Mouse (Mus musculus) adrenal gland, postnatal 25 days (tissue): ENCODE data around the gene Xrcc3. TPM values are rescaled to one million over a fixed set of nuclear protein-coding genes. Genes with fewer than 3 reads are reported as not detected.
A peak's percentile ranks its signal among the peaks of the same experiment; 100 is the strongest.

Experiments used
- DNase-seq: peaks from one replicate; pipeline ENCODE4 v3.0.0; 2021; ENCODE audit warnings: mixed read lengths
- long read RNA-seq: library from polyadenylated mRNA; stranded (forward); transcript quantifications from one replicate; pipeline ENCODE4 v2.0.0, GENCODE M21; 2021
- total RNA-seq: library from RNA; stranded (reverse); gene quantifications from 2 replicates; pipeline ENCODE4 v1.2.3, GENCODE M21; 2021

Xrcc3 gene
- total RNA-seq = 14.7 and 17.7 TPM in 2 replicates
- long read RNA-seq, partial matches to known transcripts = 4 of 14 reads
- long read RNA-seq, other reads (novel, unspliced or antisense) = 6 of 14 reads

DNA sequence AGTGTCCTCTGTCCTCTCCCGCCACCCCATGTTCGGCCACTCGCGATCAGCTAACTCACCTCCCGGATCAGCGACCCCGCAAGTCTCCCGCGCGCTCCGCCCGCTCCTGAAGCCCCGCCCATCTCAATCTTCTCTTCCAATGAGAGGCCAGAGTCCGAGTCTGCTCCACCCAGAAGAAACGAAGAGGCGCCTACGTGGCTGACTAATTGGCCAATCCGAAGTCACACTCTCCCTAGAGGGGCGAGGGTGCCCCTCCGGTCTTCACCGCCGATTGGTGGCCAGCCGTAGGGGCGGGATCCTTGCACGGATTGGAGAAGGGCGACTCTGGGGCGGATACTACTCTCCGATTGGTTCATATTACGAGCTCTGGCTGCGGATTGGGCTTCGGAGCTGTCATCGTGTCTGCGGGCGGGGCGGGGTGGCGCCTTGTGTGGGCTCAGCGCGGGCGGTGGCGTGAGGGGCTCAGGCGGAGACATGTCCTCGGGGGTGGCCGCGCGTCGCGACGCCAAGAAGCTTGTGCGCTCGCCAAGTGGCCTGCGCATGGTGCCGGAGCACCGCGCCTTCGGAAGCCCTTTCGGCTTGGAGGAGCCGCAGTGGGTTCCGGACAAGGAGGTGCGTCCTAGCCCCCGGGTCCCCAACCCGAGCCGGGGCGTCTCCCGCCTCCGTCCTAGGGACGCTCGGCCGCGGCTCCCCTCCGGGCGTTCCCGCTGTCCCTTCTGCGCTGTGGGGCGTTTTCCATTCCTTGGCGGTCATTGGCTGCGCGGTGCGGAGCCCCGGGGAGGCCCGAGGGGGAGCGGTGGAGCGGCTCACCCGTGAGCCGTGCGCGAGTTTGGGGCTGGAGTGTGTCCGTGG lies at the start of gene Xrcc3, which contains the start of gene Zfyve21:
Xrcc3 (minus strand) TSS at position 108 of the 852 bp plus-strand sequence.
Zfyve21 (plus strand) TSS at position 405 of the 852 bp plus-strand sequence.
- peak; percentile 96 for DNase-seq

DNA sequence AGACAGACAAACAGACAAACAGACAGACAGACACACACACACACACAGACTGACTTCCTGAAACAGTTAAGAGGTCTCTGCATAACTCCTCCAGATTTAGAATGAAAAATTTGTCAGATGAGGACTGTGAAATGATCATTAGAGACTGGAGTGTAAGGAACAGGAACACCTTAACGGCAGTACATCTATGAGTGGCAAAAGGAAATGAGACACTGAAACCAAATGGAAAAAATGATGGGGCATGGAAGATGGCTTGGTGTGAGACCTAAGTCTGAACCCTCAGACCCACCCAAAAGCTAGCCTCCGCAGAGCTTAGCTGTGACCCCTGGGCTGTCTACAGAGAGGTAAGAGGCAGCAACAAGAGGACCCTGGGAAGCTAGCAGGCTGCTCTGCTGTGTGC lies 41.8 kb upstream of the Xrcc3 start:
- DNase-seq = no peak

DNA sequence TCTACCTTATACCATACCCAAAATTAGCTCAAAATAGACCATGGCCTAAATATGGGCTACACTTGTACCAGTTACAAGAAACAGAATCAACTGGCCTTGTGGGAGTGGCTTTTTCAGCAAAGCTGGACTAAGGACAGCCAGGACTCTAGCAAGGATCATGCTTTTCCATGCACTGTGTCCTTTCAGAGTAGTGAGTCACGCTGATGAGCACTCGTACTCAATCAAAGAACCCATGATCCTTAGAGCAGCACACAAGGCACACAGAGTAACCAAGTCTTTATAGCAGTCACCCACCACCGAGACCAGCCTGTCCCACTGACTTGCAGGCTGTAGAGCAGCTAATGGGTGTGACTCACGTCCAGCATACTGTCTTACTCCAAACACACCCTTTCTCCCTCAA lies 39.9 kb upstream of the Xrcc3 start:
- no peak for DNase-seq

DNA sequence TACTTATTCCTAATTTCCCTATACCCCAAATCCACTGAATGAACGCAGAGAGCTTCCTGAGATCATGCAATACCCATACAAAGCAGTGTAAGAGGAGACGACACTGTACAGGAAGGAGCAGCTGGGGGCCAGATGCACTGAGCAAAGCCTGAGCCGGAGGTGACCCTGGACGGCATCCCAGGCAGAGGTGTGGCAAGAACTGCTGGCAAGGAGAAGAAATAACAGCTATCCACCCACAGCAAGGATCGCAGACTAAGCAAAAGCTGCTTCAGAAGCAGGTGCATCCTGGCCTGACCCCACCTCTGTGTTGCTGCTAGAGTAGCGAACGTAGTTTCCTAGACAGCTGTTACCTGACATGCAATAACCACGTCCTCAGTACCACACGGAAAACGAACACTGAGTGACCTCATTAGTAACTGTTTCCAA lies 39.4 kb upstream of the Xrcc3 start:
- DNase-seq = peak; percentile 49

DNA sequence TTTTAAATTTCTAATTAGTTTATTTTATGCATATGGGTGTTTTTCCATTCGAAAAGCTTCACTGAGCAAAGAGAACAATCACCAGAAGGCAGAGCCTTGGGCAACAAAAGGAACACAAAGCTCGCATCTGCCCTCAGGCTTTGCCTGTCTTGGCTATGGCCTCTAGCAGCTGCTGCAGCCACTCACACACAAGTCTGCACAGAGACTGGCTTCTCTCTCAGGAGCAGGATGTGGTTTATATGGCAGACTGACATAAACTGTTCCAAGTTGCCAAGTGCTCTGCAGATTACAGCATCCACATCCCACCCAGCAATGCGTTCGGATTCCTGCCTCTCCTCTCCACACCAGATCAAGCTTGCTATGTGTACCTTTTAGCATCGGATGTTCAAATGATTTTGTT lies 38.1 kb upstream of the Xrcc3 start:
- DNase-seq = no peak

DNA sequence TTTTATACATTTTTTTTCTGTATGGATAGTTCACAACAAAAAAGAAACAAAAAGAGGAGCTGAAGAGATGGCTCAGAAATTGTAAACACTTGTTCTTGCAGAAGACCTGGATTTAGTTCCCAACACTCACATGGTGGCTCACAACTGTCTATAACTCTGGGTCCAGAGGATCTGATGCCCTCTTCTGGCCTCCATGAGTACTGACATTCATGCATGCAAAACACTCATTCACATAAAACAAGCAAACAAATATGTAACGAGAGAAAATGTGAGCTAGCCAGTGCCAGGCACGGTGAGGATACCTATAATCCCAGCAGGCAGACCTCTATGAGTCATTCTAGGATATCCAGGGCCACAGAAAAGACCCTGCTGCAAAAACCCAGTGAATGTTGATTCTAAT lies 37.6 kb upstream of the Xrcc3 start:
- no peak for DNase-seq

DNA sequence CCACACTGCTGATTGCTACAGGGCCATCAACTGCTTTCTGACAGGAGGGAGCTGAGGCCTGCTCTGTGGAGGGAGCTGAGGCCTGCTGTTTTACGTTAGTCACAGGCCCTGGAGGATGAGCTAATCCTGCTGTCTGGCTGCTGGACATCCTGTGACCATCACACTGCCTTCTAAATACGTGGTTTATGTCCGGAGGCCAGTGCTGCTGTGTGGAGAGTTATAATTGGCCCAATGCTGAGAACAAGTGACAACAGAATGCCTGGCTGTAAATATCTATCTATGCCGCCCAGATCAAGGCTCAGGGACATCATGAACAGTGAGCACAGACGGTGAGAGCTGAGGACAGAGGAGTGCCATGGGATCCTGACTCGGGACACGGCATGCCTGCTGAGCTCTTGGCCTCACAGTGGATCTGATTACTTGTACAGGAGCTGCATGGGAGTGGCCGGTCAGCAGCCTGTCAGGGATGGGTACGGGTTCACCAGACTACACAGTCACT lies 34.7 kb upstream of the Xrcc3 start:
- no peak for DNase-seq

DNA sequence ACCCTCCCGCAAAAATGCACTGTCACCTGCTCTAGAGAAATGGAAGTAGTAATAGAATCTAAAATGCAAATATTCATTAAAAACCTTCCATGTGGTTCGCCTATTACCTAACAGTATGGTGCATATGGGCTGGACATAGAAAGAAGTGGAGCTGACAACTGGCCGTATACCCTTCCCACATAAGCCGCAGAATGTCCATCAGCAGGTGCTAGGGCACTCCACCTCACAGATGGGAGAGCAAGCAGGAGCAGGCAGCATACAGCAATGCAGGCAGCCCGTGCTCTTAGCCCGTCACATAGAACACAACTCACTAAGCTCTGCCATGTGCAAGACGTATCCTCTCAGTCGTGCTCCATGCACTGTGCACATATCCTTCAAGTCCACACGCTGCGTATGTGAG lies 33.1 kb upstream of the Xrcc3 start:
- no peak for DNase-seq

DNA sequence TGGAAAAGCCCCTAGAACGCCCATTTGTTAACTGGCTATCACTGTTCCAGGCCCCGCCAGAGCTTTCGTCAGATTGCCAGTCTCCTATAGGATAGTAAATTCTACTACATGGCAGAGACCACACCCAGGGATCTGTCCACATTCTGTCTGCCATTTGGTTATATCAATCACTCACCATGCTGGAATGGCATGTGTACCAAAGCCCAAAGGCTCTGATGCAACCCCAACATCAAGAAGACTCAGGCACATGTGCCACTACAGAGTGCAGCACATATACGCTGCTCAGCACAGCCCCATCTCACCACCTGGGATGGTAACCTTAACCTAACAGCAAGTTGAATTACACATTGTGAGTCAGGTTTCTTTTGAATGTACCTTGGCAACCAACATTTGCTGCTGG lies 32.3 kb upstream of the Xrcc3 start:
- DNase-seq = no peak

DNA sequence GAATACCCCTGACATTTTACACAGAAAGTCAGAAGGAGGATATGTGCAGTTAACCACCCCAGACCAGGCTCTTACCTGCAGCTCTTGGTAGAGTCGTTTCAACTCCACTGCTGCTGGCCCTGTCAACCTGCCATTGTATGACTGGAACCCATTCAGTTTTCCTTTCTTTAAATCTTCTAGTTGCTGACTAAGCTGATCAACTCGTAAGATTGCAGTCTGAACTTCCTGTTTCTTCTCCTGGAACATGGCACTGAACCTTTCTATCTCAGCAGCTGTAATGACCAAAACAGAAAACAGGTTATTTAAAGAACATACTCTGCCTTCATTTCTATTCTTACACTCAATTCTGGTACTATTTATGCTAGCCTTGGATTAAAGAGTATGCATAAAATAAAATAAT lies 29.8 kb upstream of the Xrcc3 start:
- no peak for DNase-seq

DNA sequence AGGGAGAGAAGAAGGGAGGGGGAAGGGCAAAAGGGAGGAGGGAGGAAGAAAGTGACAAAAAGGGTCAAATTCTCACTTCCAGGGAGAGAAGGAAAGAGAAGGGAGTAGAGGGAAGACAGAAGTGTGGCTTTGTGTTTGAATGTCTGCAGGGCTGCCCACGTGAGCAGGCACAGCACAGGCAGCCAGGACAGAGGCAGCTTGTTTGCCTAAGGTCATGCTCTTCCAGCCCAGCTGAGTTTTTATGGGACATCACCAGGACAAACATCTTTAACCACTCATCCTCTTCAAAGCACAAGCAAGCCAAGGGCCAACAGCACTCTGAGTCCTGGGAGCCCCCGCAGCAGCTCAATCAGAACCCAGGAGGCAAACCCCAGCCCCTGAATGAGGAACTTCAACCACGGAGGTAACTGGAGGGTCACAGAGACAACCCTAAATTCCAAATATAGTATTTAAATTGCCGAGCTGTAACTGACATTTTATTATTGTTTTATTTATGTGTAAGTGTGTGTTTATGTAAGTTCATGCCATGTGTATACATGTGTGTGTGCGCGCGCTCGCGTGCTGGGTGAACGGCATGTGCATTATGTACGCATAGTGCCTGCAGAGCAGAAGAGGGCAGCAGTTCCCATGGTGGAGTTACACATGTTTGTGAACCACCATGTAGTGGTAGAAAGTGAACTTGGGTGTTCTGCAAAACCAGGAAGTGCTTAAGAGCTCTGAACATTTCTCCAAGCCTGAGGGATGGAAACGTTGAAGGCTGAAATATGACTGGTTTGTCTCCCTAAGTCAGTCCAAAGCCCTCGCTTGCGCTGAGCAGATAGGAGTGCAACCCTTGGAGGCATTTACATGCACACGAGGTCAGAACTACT lies 29.1 kb upstream of the Xrcc3 start:
- DNase-seq = no peak

DNA sequence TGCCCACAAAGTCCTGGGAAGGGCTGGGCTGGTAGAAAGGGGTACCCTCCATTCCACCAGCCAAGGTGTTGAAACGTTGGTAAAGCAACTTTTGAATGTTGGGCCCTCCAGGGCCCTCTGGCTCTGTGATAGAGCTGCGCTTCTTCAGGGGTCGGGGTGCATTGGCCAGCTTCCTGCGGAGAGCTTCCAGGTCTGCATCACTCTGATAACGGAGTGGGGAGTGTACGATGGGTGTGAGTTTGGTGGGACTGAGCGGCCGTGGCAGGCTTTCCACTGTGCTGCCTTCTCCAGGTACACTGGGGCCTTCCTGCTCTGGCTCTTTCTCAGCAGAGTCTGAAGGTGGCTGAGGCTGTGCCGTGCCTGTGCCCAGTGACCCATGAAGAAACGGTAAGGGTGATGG lies 19.8 kb upstream of the Xrcc3 start:
- DNase-seq = no peak

DNA sequence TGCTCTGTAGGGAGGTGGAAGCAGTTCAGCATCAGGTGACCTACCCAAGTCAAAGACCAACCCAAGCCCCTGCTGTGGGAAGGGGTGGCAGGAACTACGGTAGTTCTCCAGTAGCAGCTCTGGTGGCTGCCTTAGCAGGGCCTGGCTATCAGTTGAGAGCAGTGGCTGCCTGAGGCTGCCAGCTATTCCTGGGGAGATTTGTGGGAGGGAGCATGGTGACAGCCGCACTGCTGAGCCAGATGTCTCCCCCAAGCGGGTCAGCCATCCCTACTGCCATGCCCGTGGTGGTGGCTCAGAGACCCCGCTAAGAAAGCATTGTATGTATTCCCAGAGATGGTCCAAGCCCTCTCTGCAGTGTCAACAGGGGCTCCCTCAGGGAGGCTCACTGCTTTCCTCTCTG lies 19.0 kb upstream of the Xrcc3 start:
- DNase-seq = no peak

DNA sequence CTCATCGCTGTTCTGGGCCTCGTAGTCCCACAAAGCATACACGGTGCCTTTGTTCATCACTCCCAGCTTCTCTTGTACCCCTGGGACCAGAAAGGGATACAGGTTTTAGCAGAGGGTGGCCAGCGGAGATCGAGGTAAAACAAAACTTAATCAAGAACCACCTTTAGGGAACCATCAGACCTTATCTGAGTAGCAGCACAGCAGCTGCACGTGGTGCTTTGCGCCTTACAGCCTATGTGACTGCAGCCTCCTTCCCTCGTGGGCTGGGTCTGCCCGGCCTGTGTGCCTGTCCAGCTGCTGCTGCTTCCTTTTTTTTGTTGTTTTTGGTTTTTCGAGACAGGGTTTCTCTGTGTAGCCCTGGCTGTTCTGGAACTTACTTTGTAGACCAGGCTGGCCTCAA lies 16.7 kb upstream of the Xrcc3 start:
- no peak for DNase-seq

DNA sequence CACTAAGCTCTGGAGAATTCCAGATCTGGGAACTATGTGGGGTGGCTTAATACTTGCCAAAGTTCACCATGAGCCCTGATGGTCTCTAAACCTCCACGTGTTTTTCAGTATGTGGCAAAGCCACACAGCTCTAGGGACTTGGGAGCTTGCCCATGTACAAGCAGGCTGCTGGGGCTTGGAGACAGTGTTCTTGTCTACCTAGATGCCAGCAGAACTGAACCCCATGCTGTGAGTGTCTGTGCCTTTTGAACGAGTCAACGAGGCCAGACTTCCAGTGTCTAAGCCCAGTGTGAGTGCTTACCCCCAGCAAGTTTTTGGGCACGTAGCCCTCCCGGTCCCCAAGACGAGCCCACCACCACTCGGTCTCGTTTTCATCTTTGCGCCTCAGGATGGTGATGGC lies 16.3 kb upstream of the Xrcc3 start:
- DNase-seq = no peak

DNA sequence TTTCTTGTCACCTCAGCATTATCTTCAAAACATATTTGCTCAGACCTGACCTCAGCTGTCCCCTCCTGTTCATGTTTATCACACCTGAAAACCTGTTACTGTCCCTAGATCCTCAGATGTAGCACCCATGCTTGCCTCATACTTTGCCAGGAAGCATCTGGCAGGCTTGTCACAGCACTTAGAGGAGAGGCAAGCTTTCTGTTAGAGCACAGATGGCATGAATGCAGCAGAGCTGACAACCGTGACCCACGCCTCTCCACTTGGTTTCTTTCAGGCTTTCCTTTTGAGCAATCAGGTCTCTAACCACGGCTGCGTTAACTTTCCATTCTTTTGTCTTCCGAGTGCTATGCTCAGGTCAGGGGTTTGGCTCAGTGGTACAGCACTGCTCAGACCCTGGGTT lies 15.8 kb upstream of the Xrcc3 start:
- DNase-seq = no peak

DNA sequence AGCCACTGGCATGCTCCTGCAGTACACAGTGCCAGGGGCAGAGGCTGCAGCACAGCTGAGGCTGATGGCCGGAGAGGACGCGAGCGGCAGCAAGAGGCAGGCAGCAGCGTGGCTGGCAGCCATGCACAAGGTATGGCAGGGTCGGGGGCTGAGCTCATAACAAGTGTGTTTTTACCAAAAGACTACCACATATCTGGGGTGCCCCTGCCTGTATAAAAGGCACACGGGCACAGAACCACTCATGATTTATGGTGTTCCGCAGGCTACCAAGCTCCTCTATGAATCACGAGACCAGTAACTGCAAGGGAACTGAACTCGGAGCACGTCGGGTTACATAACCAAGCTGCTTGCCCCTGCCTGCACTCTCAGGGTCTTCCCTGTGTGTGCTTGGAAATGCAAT lies 13.9 kb upstream of the Xrcc3 start:
- no peak for DNase-seq

DNA sequence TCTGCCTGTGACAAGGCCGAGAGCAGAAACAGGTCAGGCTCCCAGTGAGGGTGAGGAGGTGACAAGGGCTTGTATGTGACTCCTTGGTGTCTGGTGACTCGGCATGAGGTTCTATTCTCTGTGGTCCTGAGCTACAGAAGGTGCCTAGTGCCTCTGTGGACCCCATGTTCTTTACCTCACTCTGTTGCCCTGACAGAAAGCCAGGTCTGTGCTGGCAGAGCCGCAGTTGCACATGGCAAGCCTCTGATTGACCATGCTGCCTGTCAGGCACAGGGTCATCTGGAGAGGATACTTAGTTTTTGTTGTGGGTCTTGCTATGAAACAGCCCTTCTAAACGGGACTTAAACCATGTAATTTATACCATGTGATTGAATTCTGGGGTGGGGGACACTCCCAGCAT lies 8.3 kb upstream of the Xrcc3 start:
- no peak for DNase-seq

DNA sequence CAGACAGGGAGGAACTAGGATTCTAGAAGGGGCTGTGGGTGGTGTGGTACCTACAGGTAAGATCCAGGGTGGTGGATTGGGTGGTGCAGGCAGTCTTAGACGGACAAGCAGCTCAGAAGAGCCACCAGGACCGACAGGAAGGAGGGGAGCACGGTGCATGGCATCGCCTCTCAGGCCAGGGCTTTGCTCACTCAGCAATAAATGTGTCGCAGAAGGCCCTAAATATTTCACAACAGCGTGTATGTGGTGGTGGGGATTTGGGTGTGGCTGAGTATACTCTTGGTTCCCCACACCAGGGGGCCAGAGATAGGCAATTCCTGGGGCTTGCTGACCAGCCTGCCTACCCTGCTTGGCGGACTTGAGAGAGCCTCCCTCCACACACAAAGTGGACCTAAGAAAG lies 7.0 kb upstream of the Xrcc3 start:
- no peak for DNase-seq

DNA sequence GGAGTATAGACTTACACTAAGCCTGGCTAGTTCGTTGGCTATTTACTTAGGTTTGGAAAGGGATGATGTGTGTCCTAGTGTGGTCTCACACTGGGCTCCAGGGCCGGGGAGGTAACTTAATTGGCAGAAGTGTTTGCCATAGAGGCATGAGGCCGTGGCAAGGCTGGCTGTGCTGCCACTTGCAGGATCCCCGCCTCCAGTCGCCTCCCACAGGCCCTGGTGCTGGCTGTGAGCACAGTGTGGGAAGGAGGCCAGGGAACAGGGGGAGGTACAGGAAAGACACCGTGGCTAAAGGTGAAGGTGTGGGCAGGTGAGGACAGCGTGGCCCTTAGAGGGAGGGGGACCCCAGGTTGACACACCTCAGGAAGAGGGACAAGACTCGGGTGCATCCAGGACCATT lies 6.3 kb upstream of the Xrcc3 start:
- DNase-seq = peak; percentile 54

DNA sequence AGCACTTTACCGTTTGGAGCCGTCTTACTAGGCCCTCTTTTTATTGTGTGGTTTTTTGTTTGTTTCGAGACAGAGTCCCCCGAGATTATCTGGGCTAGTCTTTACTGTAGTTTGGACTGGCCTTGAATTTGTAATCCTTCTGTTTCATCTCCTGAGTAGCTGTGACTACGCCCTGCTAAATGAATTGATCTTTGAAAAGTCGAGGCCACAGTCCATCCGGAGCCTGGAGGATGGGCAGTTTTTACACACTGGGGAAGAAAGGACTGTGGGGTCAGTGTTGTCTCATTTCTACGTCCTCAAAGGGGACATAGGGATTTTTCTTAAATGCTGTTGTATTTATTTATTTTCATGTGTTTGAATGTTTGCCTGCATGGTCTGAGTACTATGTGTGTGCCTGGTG lies 4.3 kb upstream of the Xrcc3 start:
- DNase-seq = no peak

DNA sequence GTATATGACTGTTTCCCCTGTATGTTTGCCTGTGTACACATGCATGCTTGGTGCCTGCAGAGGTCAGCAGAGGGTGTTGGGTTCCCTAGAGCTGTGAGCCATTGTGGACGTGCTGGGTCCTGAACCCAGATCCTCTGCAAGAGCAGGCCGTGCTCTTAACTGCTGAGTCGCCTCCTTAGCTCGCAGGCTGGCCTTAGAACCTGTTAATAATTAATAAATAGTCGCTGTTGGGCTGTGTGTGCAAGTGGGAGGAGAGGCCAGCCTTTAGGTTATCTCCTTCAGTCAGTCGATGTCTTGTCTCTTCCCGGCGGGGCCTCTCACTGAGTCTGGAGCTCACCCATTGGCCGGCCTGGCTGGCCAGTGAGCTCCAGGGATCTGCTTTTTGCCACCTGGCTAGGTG lies 3.3 kb upstream of the Xrcc3 start:
- DNase-seq = no peak

DNA sequence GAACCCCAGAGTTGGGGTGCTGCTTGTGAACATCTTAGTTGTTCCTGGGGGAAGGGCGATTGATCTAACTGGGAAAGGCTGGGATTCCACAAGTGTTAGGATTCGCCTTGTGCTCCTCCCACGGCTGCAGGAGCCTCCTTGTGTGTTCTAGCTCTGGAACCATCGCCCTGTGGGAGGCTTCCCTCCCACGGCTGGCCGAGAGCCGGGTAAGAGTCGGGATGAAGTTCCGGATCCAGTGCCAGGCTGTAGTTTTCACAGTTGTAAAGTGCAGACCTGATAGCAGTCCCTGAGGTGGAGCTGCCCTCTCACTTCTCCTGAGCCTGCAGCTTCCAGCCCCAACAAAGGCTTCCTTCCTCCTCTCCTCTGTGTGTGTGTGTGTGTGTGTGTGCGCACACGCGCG lies 2.9 kb upstream of the Xrcc3 start:
- DNase-seq = no peak
